Mouse (Mus musculus) forebrain, embryonic 14.5 days (tissue): ENCODE data around the gene BC025920. TPM values are rescaled to one million over a fixed set of nuclear protein-coding genes. Genes with fewer than 3 reads are reported as not detected.
A peak's percentile ranks its signal among the peaks of the same experiment; 100 is the strongest.

Source experiments
- ATAC-seq: fragments of 200-750 bp; cut with Nextera tagmentation; 2 replicates; pipeline ENCODE4 v1.8.0; 2017; ENCODE audit warnings: mild to moderate bottlenecking, moderate library complexity
- DNase-seq: peaks from one replicate; pipeline ENCODE4 v3.0.0-alpha.2; 2015; ENCODE audit warnings: low spot score
- H3K27ac ChIP-seq: fragments of 300-500 bp; sonication (generic); 2 replicates; pipeline ENCODE4 v1.5.1; 2014; ENCODE audit warnings: low read depth, mild to moderate bottlenecking, control low read depth, low read length, moderate library complexity
- H3K27me3 ChIP-seq: fragments of 300-500 bp; sonication (generic); replicated peaks from 2 replicates; pipeline ENCODE4 v1.6.1; 2014; ENCODE audit warnings: low read length, control low read depth, mixed read lengths; ENCODE audit not compliant: control insufficient read depth, insufficient read depth
- H3K36me3 ChIP-seq: fragments of 300-500 bp; sonication (generic); 2 replicates; pipeline ENCODE4 v1.6.1; 2014; ENCODE audit warnings: low read length, control low read depth; ENCODE audit not compliant: control insufficient read depth, insufficient read depth
- H3K4me1 ChIP-seq: fragments of 300-500 bp; sonication (generic); 2 replicates; pipeline ENCODE4 v1.6.1; 2014; ENCODE audit warnings: antibody characterized with exemption, low read length, control low read depth; ENCODE audit not compliant: control insufficient read depth, insufficient read depth
- H3K4me2 ChIP-seq: fragments of 300-500 bp; sonication (generic); 2 replicates; pipeline ENCODE4 v1.6.1; 2014; ENCODE audit warnings: mild to moderate bottlenecking, control low read depth, low read length
- H3K4me3 ChIP-seq: fragments of 300-500 bp; sonication (generic); 2 replicates; pipeline ENCODE4 v1.5.1; 2014; ENCODE audit warnings: low read depth, low read length, control low read depth
- H3K9ac ChIP-seq: fragments of 300-500 bp; sonication (generic); 2 replicates; pipeline ENCODE4 v1.6.1; 2014; ENCODE audit warnings: mild to moderate bottlenecking, low read length, control low read depth, moderate library complexity
- H3K9me3 ChIP-seq: fragments of 300-500 bp; sonication (generic); replicated peaks from 2 replicates; pipeline ENCODE4 v1.6.1; 2016; ENCODE audit warnings: low read length, control low read depth, mixed read lengths; ENCODE audit not compliant: control insufficient read depth
- WGBS: fragments of 180-500 bp; shearing (Covaris S2); extraction: QIAGEN DNeasy Blood & Tissue Kit; methylation state at CpG from one replicate; pipeline ENCODE4 v1.1.7; 2014; 5-methylcytosine and 5-hydroxymethylcytosine counted together
- polyA plus RNA-seq: library from polyadenylated mRNA; unstranded; fragments of >200 nt; fragmentation: Nextera tagmentation; extraction: Ambion mirVana; gene quantifications from 2 replicates; pipeline ENCODE4 v1.2.1, GENCODE M21; 2014

The BC025920 gene
- 0.81 and 1.0 TPM in 2 replicates for polyA plus RNA-seq

- H3K4me3 ChIP-seq, result peak within 1 kb of the TSS; percentile 44
- WGBS, result under 1% methylated on average over 39 of the region's 39 CpGs
These were observed at the start of gene BC025920 for GRCm38 (mm10) chr10:81605974-81606751. TSS of gene BC025920 (plus strand) at chr10:81606270.

GRCm38 (mm10) chr10:81556282-81556681 is 49.8 kb upstream of the BC025920 start:
- H3K4me2 ChIP-seq, result no peak overlapping the region
- H3K27me3 ChIP-seq, result no peaks in the 10 kb centered on the region
- DNase-seq (no peak), ATAC-seq (no peak)
- WGBS, result 78% methylated on average over 3 of the region's 3 CpGs
- H3K4me3 ChIP-seq, result no peak overlapping the region
- no peaks in the 10 kb centered on the region for H3K9me3 ChIP-seq
- peaks cover 13% of the 10 kb centered on the region; the same call in 1 of the 2 replicates for H3K4me1 ChIP-seq
- 0 out of 2 replicates have a peak, but pooled peaks cover under 1% of the 10 kb centered on the region for H3K36me3 ChIP-seq
- H3K27ac ChIP-seq, result no peak overlapping the region
- no peak overlapping the region for H3K9ac ChIP-seq

More at GRCm38 (mm10) chr10:81605974-81606751, at the start of gene BC025920:
- H3K4me2 ChIP-seq, result peak within 1 kb of the TSS; percentile 76
- no peaks in the 10 kb centered on the region for H3K36me3 ChIP-seq
- H3K9ac ChIP-seq, result peak within 1 kb of the TSS; percentile 68
- ATAC-seq, result peak; percentile 87
- H3K27me3 ChIP-seq, result no peaks in the 10 kb centered on the region
- peak; percentile 99 for DNase-seq
- H3K9me3 ChIP-seq, result 0 out of 2 replicates have a peak, but pooled peaks cover 2% of the 10 kb centered on the region
- H3K4me1 ChIP-seq, result peaks cover 10% of the 10 kb centered on the region
- H3K27ac ChIP-seq, result peak within 1 kb of the TSS; percentile 89

GRCm38 (mm10) chr10:81557491-81557890 is 48.6 kb upstream of the BC025920 start:
- Histone ChIP-seq H3K36me3 (0 out of 2 replicates have a peak, but pooled peaks cover 5% of the 10 kb centered on the region), H3K9ac (no peak overlapping the region), H3K4me2 (no peak overlapping the region), H3K4me1 (peaks cover 15% of the 10 kb centered on the region; the same call in 1 of the 2 replicates), H3K4me3 (no peak overlapping the region), H3K27ac (no peak overlapping the region), H3K27me3 (no peaks in the 10 kb centered on the region), H3K9me3 (no peaks in the 10 kb centered on the region)
- WGBS, result 44% methylated on average over 1 of the region's 1 CpGs
- no peak for ATAC-seq
- DNase-seq, result no peak

- H3K9ac ChIP-seq, result peak within 1 kb of the TSS; percentile 99
- no peaks in the 10 kb centered on the region for H3K9me3 ChIP-seq
- peaks cover 19% of the 10 kb centered on the region; the same call in 1 of the 2 replicates for H3K4me1 ChIP-seq
- no peaks in the 10 kb centered on the region for H3K27me3 ChIP-seq
- peak within 1 kb of the TSS; percentile 89 for H3K4me2 ChIP-seq
- peak; percentile 59 for DNase-seq
- peaks cover 14% of the 10 kb centered on the region; the same call in 1 of the 2 replicates for H3K36me3 ChIP-seq
- peak within 1 kb of the TSS; percentile 89 for H3K4me3 ChIP-seq
- 0% methylated on average over 28 of the region's 53 CpGs for WGBS
- peak within 1 kb of the TSS; percentile 94 for H3K27ac ChIP-seq
- peak; percentile 76 for ATAC-seq
These were observed 46.9 kb upstream of the BC025920 start, which contains the start of gene Aes for GRCm38 (mm10) chr10:81559163-81559626. TSS of gene Aes (plus strand) at chr10:81559488.

- Histone ChIP-seq H3K4me2 (peak overlapping the region; percentile 89), H3K36me3 (peaks cover 20% of the 10 kb centered on the region), H3K9me3 (no peaks in the 10 kb centered on the region), H3K9ac (peak overlapping the region; percentile 99), H3K27ac (peak overlapping the region; percentile 94), H3K27me3 (no peaks in the 10 kb centered on the region), H3K4me3 (peak overlapping the region; percentile 89), H3K4me1 (peaks cover 19% of the 10 kb centered on the region; the same call in 1 of the 2 replicates)
- no peak for DNase-seq
- 1% methylated on average over 30 of the region's 36 CpGs for WGBS
- ATAC-seq, result peak; percentile 48
These were observed 46.2 kb upstream of the BC025920 start for GRCm38 (mm10) chr10:81559627-81560539.

GRCm38 (mm10) chr10:81560719-81561459 is 45.2 kb upstream of the BC025920 start:
- peaks cover 30% of the 10 kb centered on the region for H3K36me3 ChIP-seq
- H3K27ac ChIP-seq, result peak overlapping the region; percentile 94; the same call in 1 of the 2 replicates
- H3K27me3 ChIP-seq, result 0 out of 2 replicates have a peak, but pooled peaks cover 5% of the 10 kb centered on the region
- peaks cover 19% of the 10 kb centered on the region; the same call in 1 of the 2 replicates for H3K4me1 ChIP-seq
- ATAC-seq (no peak; the same call in 1 of the 2 replicates), DNase-seq (no peak)
- 30% methylated on average over 16 of the region's 16 CpGs for WGBS
- no peaks in the 10 kb centered on the region for H3K9me3 ChIP-seq
- peak overlapping the region; percentile 99 for H3K9ac ChIP-seq
- peak overlapping the region; percentile 89 for H3K4me3 ChIP-seq
- peak overlapping the region; percentile 89 for H3K4me2 ChIP-seq

- ATAC-seq (no peak), DNase-seq (no peak)
- no peak overlapping the region for H3K4me2 ChIP-seq
- H3K27me3 ChIP-seq, result peaks cover 8% of the 10 kb centered on the region; the same call in 1 of the 2 replicates
- H3K9ac ChIP-seq, result 0 out of 2 replicates have a peak overlapping the region, but pooled peaks have one; percentile 25
- no peak overlapping the region for H3K27ac ChIP-seq
- 72% methylated on average over 6 of the region's 6 CpGs for WGBS
- no peak overlapping the region for H3K4me3 ChIP-seq
- H3K9me3 ChIP-seq, result no peaks in the 10 kb centered on the region
- H3K36me3 ChIP-seq, result peaks cover 41% of the 10 kb centered on the region
- peaks cover 19% of the 10 kb centered on the region; the same call in 1 of the 2 replicates for H3K4me1 ChIP-seq
These were observed 43.7 kb upstream of the BC025920 start for GRCm38 (mm10) chr10:81562411-81562810.

GRCm38 (mm10) chr10:81563481-81563880 is 42.6 kb upstream of the BC025920 start:
- H3K4me3 ChIP-seq, result no peak overlapping the region
- peaks cover 8% of the 10 kb centered on the region; the same call in 1 of the 2 replicates for H3K27me3 ChIP-seq
- no peaks in the 10 kb centered on the region for H3K9me3 ChIP-seq
- H3K4me1 ChIP-seq, result peaks cover 23% of the 10 kb centered on the region
- DNase-seq (no peak), ATAC-seq (no peak)
- H3K4me2 ChIP-seq, result no peak overlapping the region
- H3K27ac ChIP-seq, result no peak overlapping the region
- WGBS, result 57% methylated on average over 6 of the region's 6 CpGs
- peaks cover 41% of the 10 kb centered on the region for H3K36me3 ChIP-seq
- no peak overlapping the region; the same call in 1 of the 2 replicates for H3K9ac ChIP-seq
